Comparison of ENCODE assay signal across 14 mouse cellular contexts in the genomic region with DNA sequence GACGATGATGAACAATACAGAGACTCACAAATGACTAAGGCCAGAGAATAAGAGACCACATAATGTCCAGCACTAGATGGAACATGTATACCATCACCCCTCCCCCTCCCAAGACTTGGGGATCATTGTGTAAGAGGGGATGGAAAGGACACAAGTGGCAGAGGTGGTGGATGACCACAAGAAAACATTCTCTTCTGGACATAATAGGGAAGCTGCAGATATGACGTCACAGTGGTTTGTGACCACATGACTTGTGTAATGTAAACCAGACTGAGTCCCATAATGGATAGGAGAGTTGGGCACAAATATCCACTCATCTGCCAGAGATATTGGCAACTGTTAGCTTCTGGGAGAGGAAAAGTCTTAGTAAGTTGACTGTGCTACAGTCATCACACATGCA.
"Had no signal": no experiment of that assay in that cellular context is flagged by ENCODE, and none has a peak within 500 bp of the region (broad histone marks: within the 10 kb centered on the region; RNA-seq: fewer than 3 reads in every experiment).

No protein-coding gene starts in this region.

- H3K36me3 ChIP-seq: midbrain, embryonic 10.5 days; midbrain, embryonic 12.5 days; neural tube, embryonic 12.5 days had no signal

- H3K4me2 ChIP-seq: lung, embryonic 14.5 days; midbrain, embryonic 12.5 days; neural tube, embryonic 12.5 days had no signal

- H3K4me3 ChIP-seq: midbrain, embryonic 10.5 days; midbrain, embryonic 12.5 days; neural tube, embryonic 12.5 days had no signal

- ATAC-seq: midbrain, embryonic 16.5 days had no signal

- DNase-seq: lung, adult 18-20 months; lung, embryonic 14.5 days; lung, postnatal 10 days; lung, postnatal 4 days; midbrain, embryonic 14.5 days; right cerebral cortex, postnatal 14 days; spleen, adult 18-20 months; thymus, adult 18-20 months; thymus, postnatal 25 days; thymus, postnatal 4 days had no signal

- H3K27me3 ChIP-seq: midbrain, embryonic 12.5 days; neural tube, embryonic 12.5 days had no signal
